Mouse (Mus musculus) erythroblast, embryonic 14.5 days (primary cell): ENCODE data around the gene Rab27a.

Source experiments
- GATA1 ChIP-seq: IDR thresholded peaks from 2 replicates; pipeline ENCODE4 v1.6.1; 2012; ENCODE audit warnings: low read length, inconsistent platforms, mixed read lengths
- TAL1 ChIP-seq: IDR thresholded peaks from 3 replicates; pipeline ENCODE4 v1.6.1; 2012; ENCODE audit warnings: low read length, inconsistent platforms, mixed read lengths

DNA sequence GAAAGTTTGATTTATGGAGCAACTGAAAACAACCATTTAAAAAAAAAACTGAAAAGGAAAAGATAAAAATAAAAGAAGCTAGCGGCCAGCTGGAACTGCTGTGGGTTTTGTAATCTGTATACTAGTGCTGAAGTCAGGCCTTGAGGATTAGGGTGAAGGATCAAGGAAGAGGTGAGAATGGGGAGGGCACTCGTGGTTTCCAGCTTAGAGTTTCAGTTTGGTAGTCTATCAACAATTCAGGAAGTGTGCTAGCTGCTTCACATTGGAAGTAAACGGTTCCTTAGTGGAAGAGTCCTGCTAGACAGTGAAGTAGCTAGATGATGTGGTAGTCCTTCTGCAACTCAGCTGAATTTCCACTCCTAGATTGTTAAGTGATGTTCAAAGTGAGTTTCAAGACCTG lies 36.3 kb upstream of the Rab27a start:
- TF ChIP-seq TAL1 (no peak), GATA1 (no peak)
